Mouse (Mus musculus) cortical plate, adult 2 months (tissue): ENCODE measurements at regions not wholly inside any gene's neighbourhood (a gene's known extent, or its start where the extent isn't known, plus 50 kb on each side); places are given as distances from the start of the nearest gene placed in this dataset.

Experiments
- CTCF ChIP-seq: fragments of 200-500 bp; IDR thresholded peaks from 2 replicates; pipeline ENCODE4 v1.5.1; 2011; ENCODE audit warnings: mild to moderate bottlenecking, control low read depth, low read length; ENCODE audit not compliant: insufficient read depth; ENCODE audit errors: extremely low read depth
- POLR2A ChIP-seq: fragments of 200-500 bp; IDR thresholded peaks from 2 replicates; pipeline ENCODE4 v1.6.1; 2011; ENCODE audit warnings: mild to moderate bottlenecking, low read length, control low read depth; ENCODE audit not compliant: insufficient read depth; ENCODE audit errors: extremely low read depth

- no peak for TF ChIP-seq POLR2A
- no peak for TF ChIP-seq CTCF
These were observed 92.9 kb downstream of the Gm815 start for GRCm38 (mm10) chr19:26978640-26979007.
